Mouse (Mus musculus) cerebellum, postnatal 36 days (tissue): ENCODE measurements around the gene Napepld.
"Not testable (repeated sequence)": the region's sequence is repeated elsewhere in the genome, so short reads cannot be mapped to it uniquely, and the experiment has no call there.

ENCODE experiments used
- DNase-seq, 2 experiments: peaks; one replicate each; pipeline ENCODE4 v3.0.0; 2021 to 2022; ENCODE audit warnings: mixed read lengths in 2 of 2

The Napepld gene

DNA sequence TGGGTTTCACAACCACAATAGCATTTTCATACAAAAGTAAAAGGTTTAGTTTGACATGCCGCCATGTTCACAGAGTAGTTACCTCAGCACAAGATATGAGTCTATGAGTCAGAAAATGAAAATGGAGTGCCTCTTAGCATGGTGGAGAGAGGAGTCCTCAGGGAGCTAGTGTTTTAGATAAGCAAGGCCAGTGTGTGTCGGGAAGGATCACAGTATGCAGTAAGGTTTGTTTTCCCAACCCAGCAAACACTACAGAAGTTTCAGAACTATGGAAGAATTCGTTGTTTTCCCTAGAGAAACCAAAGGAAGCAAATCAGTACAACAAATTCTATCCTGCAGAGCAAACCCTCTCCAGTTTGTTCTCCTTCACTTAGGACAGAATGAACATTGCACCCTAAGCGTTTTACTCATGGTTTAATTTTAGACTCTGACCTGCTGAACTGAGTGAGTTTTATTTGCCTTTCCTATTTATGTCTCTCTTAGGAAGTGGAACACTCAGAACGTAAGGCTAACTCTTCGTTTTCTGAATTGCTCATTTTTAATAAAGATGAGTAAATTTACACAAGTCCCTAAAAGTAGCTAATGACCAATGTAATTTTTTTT, 1.8 kb upstream of the Napepld start:
- no peak for DNase-seq

DNA sequence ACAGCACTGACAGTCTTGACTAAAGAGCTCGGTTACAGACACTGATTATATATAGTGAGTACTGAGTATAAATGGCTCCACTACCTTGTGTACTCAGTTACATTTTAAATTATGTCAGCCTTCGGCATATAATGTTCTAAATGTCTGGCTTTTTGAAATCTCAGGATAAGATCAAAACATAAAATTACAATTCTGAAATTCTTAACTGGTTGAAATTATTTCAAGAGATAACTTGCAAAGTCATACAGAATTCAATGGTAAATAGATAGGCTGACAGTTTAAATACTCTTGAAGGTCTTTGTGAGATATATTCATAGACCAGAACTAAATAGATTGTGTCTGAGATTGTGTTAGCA, 791 bp upstream of the Napepld start:
- no peak for DNase-seq

DNA sequence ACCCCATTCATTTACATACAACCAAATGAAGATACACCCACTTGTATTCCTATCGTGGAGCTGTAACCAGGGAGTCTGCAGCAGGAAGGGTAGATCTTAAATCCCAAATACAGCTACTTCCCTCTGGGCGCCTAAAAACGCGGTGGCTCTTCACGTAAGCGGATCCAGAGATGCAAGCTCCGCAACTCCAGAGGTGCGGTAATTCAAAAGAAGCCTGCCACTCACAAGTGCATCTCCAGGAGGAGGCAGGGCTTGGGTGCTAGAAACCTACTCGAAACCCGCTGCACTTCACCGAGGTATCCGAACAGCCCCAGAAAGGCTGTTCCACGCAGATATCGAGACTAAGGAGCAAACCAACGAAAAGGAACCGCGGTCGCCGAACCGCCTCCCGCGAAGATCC, 262 bp downstream of the Napepld start:
- no peak for DNase-seq

DNA sequence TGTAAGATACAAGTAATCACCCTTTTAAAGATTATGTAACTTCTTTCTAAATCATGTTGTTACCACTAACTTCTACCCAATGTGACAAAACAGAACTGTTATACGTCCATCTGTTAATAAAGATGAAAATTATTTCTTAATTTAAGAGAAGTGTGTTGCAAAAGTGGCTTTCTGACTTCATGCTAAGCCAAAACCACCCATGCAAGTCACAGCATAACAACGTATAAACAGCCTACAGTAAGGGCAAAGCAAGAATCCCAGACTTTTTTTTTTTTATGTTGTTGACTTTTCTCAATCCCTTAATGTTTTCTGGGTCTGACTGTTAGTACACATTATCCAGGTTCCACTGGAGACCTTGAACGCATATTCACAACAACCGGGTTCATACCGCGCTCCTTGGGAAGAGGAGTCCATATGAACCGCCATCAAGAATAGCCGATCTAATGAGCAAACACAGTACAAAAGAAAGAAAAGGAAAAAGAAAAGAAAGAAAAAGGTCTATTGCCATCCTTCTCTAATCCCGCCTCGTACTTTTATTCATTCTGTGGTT, 849 bp downstream of the Napepld start:
- DNase-seq, result peak in 1 of 2 experiments; percentile 14

DNA sequence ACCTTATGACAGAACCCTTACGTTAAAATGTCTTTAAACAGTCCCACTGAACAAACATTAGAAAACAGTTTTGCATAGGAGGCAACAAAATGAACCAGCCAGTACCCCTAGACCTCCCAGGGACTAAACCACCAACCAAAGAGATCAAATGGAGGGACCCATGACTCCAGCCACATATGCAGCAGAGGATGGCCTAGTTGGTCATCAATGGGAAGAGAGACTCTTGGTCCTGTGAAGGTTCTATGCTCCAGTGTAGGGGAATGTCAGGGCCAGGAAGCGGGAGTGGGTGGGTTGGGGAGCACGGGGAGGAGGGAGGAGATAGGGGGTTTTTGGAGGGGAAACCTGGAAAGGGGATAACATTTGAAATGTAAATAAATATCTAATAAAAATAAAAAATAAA, 1.6 kb downstream of the Napepld start:
- not testable (repeated sequence) for DNase-seq

DNA sequence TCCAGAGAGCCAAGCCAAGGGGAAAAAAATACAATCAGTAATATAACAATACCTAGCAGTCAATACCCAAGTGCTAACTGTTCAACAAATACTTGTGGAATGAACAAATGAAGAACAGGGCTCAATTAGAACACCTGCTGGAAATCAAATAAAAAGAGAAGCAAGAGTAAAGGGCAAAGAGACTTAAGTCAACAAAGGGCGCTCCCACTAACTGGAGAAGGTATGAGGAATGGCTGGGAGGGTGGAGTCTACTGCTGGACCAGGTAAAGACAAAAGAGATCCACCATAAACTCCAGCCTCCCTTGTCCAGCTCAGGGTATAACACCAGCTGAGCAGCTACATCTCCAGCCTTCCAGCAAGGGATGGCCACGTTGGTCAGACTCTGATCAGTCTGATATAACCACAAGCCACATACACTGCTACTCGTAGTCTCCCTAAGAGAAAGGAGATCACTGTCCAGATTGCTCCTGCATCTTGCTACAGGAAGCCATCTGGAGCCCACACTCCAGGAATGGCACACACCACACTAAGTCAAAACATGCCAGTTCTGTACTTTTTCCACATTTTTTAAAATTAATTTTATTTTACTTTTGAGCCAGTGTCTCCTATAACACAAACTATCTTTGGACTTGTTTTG, 6.2 kb downstream of the Napepld start:
- no peak for DNase-seq

DNA sequence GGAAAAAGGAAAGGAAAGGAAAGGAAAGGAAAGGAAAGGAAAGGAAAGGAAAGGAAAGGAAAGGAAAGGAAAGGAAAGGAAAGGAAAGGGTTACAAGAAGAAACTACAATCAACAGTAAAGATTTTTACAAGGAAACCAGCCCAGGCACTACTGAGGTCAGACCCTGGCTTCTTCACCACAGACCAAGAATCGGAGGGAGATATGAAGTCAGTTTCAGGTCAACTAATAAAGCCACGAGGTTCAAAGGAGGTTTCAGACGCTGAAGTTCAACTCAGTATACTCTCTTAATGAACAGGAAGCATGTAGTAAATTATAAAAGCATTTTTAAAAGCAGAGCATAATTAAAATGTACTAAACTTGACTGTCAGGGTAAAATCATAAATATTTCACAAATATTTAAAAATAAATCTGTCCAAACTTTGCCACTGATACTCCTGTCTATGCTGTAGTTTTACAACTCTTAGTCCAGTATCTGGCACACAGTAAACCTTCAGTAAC, 7.8 kb downstream of the Napepld start:
- DNase-seq, result no peak

DNA sequence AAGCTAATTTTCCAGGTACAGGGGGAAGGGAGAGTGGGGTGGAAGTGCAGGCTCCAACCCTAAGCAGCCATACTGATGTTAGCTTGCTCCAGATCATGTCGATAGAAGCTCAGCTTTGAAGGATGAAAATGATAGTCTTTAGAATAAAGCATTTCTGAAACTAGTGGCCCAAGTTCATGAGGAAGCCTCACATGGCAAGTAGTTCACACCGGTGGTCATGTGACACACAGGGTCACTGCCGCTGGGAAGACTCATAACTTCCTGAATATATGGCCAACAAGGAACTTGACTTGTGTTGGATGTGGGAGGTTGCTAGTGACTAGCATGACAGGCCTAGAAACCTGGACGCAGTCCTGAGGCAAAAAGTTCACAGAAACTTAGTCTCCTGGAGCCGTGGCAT, 9.0 kb downstream of the Napepld start:
- DNase-seq, result no peak

DNA sequence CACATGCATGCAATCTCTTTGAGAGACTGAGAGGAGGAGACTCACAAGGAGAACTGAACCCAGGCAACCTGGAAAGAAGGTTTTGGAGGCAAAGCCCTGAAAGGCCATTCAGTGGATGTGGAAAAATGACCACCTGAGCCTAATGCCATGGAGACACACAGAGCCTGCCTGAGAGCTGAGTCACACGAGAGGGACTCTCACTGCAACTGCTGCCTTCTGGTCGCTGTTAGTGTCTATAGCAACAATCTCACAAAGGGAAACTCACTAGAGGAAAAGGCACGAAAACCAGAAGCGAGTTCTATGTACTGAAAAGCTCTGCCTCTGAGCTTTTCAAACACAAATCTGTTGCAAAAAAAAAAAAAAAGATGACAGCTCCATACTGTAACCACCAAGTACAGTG, 14.2 kb downstream of the Napepld start:
- DNase-seq, result no peak

DNA sequence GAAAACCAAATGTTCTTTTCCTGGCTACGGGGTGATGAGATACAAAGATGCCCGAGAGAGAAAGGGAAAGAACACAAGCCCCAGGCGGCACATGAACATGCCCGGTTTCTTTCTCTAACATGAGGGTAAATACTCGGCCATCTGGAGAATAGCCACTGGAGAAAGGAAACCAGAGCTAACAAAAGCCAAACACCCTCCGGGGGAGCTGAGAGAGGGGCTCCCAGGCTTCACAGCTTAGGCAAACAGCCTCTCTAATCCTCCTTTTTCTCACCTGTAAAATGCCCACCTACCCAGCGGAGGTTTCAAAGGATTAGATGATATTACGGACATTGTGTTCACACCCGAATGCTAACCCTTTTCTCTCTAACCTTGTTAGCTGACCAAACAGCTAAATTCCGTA, 16.2 kb downstream of the Napepld start:
- DNase-seq, result no peak

DNA sequence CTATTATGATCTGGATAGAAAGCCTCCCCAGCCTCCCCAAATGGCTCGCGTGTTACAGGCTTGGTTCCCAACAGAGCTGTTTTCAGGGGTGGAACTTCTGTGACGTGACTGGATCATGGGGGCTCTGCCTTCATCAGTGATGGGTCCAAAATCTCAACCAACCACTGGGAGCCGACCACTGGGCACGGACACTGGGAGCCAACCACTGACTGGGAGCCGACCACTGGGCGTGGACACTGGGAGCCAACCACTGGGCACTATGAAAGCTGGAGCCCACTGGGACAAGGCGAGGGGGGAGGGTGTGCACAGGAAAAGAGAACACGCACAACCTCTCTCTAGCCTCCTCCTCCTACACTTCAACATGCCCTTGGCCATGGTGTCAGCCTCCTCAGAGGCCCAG, 17.4 kb downstream of the Napepld start:
- no peak for DNase-seq

DNA sequence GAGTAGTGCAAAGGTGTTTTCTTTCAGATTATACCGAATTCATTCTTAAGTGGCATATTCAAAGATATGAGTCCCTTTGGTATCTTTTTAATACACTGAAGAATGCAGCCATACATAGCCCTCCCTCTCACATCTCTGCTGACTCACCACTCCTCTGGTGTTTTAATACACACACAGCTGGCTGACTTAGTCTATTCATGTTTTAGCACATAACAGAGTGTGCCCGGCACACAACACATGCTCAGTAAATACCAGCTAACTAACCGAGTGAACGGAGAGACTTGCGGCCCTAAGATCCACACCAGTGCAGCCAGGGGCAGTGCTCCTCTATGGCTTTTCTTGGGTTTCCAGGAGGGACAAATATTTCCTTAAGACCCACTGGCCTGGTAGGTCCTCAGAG, 20.3 kb downstream of the Napepld start:
- no peak for DNase-seq

DNA sequence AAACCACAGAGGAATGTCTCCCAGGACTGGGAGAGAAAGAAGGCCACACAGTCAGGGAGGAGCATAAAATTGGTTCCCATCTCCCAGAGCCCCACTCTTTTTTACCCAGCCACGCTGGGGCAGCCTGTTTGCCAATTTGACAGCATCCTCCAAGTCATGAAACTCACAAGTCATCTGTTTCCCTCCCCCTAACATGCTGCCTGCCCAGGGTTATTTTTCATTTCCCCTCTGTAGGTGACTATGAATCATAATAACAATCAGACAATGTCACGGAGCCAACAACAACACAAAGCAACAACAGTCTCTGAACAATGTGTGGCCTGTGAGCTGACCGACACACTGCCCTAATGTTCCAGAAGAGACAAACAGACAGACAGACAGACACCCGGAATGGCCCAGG, 21.2 kb downstream of the Napepld start:
- DNase-seq, result no peak

DNA sequence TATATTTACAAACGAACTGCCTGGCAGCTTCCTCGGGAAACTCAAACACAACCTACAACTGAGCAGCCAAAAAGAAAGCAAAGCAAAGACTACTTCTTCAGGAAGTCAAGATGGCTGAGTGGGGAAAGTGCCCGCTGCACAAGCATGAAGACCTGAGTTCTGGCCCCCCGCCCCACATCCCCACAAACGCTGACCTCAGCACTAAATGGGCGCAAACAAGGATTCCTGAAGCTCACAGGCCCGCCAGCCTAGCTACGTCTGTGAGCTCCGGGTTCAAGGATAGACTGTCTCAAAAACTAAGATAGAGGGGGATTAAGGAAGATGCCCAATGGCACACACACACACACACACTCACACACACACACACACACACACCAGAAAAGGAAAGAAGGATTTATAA, 22.8 kb downstream of the Napepld start:
- no peak for DNase-seq

DNA sequence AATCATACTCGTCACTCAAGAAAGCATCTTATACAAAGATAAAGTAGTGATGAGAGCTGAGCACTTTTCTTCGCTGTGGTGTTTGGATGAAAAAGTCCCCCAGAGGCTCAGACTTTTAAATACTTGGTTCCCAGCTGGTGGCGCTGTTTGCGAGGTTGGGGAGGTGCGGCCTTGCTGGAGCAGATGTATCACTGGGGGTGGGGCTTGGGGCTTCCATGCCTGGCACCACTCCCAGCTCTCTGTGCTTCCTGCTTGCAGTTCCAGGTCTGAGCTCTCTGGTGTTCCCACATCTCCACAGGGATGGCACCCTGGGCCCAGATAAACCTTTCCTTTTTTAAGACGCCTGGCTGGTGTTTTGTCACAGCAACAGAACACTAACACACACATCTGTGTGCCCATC, 23.3 kb downstream of the Napepld start:
- DNase-seq, result no peak

DNA sequence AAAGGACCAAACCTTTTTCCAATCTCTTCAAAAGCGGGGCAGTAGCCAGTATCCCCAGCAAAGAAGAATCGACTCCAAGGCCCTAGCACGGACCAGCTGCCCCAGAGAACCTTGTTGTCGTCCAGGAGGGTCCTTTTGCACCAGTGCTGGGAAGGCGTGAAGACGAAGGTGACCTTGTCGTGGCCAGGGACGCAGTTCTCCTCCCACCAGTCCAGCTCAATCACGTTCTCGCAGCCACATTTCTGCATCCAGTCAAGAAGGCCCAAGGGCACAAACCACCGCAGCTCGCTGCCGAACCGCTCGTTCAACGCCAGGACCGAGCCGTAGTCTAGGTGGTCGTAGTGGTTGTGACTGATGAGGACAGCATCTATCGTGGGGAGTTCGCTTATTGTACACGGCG, 25.7 kb downstream of the Napepld start:
- no peak for DNase-seq

DNA sequence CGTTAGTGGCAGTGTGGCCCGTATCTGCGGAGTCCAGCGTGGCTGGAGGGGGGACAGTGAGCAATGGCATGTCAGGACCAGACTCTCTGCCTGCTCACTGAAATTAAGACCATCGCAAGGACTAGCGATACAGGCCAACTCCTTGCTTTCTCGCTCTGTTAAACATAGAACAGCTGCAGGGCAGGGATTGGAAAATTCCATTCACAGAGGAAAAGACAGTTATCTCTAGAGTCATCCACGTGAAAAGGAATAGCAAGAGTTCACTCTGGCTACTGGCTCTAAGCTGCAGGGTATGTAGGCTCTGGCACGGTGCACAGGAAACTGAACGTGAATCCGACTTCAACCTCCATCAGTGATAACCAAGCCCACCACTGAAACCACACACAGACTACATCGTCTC, 26.2 kb downstream of the Napepld start:
- DNase-seq, result no peak

DNA sequence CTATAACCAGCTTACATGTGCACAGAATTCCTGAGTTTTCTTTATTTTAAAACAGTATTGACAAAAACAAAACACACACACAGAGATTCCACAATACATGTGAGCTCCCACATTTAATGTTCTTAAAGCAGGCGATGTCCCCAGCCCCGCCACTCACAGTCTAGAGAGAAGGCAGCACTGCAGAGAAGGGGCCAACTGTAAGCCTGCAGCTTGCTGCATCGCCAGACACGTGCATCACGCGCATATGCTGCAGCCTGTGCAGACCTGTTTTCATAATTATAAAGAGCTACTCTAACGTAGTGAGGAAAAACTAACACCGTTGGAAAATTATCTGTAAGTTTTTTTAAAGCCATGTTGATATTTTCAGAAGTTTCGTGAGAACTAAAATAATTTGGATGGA, 27.5 kb downstream of the Napepld start:
- DNase-seq, result no peak

DNA sequence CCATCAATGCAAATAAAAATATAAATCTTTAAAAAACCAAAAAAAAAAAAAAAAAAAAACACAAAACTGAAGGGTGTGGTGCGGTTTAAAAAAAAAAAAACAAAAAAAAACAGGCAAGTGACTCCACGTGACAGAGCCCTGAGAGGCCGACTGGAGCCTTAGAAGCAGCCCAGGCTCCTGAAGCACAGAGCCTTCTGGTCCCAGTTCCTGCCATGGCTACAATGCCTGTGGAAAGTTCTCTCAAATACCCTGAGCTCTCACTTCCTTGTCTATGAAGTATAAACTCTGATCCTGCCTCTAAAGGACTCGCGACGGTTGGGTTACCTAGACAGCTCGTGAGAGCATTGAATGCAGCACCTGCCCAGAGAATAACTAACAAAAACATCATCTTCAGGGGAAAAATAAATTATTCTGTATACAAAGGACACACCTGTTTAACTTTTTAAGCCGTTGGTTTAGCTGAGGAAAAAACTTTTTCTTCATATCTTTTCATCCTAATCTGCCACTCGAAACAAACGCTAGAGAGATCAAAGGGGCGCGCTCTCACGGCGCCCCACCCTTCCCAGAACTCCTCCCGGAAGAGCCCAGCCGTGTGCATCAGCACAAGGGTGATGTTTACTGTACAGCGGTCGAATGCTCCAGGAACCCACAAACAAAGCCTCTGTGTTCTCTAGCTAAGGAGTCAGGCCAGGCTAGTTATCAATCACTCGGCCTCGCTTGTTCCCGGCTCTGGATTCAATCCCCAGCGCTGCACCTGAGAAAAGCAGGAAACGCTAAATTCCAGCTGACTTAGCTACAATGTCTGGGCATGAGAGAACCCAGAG, 28.2 kb downstream of the Napepld start:
- no peak for DNase-seq

DNA sequence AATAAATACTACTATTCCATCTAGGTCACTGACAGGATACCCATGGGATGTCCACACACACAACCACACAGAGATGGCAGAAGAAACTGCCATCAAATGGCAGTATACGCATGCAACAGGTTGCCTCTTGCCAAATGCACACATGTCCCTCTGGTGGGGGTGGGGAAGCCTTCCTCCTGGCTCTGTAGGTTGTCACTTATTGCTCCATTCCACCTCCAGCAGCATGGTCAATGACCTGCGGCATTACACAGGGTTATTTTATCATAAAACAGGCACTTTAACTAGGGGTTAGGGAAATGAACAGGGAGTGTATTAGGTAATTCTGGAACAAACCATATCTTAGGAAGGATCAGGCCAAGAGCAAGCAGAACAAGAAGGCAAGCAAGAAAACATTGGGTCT, 31.9 kb downstream of the Napepld start:
- DNase-seq, result no peak

DNA sequence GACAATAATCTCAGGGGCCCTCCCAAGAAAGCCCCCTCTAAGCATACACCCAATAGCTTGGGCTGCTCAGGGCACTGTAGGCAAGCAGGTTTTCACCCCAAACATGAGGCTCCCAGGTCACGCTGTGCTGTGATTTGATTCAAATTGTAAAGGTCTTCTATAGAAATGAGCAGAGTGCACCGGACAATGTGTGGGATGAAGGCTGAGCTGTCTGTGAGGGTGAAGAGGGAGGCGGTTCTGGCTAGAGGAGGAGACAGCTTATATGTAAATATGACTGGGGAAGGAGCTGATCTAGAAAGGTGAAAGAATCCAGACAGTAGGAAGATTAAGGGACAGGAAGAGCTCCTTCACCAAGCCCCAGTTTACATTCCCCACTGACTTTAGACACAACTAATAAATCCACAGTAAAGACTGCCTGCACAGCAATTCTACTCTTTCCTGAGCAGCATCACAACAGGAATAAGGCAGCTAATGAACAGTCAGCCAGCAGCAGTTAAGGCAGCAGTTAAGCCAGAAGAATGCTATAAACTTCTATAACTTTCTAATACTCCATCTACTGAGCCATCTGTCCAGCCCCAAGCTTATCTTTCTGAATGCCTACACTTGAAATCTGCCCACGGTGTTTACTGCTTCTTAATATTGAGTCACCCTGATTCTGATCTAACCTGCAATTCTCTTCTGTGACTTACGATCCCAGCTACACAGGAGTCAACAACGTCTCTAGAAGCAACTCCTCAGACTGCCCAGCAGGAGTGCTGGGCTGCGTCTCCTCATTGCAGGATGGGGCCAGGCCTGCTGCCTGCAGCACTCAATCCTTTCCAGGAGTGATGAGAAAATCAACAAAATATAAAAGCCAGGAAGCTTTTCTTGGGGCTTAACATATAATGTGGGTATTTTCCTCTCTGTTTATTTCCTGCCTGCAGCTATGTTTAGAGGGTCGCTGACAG, 33.7 kb downstream of the Napepld start:
- DNase-seq, result no peak

DNA sequence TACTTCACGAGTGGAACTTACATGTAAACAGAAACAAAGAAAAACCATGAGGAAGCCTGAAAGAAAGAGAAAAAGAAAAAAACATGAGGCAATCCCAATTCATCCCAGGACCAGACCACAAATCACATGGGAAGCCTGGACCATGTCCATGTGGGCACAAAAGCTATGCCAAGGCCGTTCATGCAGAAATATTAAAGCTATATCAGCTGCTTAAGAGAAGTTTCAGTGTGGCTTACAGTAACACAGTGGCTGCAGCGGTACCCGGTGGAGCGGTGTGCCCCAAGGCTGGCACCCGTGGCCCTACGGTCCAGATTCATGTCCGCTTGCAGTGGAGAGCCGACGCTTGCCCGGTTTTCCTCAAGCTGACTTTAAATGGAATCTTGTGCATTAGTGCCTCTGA, 38.1 kb downstream of the Napepld start:
- DNase-seq, result no peak

DNA sequence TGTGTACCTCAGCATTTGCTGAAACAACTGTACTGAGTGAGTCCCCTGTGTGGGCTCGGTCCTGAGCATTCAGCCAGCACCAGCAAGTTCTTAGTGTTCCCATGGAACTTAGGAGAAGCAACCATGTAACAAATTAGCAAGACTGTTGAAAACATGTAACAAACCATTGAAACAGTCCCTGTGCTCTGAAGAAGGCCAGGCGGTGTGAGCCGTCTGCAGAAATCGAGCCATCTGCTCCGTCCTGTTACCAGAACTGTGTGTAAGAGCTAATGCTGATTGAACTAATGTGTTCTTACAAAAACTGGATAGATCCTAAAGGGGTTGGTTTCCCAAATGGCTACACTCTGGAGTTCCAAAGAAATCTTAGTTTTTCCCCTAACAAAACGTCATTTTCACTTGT, 40.3 kb downstream of the Napepld start:
- DNase-seq, result no peak
